Mouse (Mus musculus): ENCODE measurements around the gene Tanc2. TPM values are rescaled to one million over a fixed set of nuclear protein-coding genes. Genes with fewer than 3 reads are reported as not detected.
A peak's percentile ranks its signal among the peaks of the same experiment; 100 is the strongest.

Tanc2 gene
- polyA plus RNA-seq, 1 experiment from 2014 or later: 2.9 TPM

GRCm38 (mm10) chr11:105941973-105942372, 352.2 kb downstream of the Tanc2 start:
- Histone ChIP-seq H3K4me1 (replicated peaks; ENCODE audit: control insufficient read depth, insufficient read depth) (peaks cover 6% of the 10 kb centered on the region; the same call in 1 of the 2 replicates), H3K9me3 (ENCODE audit: control insufficient read depth, low read length) (no peaks in the 10 kb centered on the region), H3K27ac (replicated peaks) (no peak overlapping the region), H3K4me2 (replicated peaks; ENCODE audit: low read depth) (no peak overlapping the region), H3K9ac (ENCODE audit: low read length) (no peak overlapping the region), H3K4me3 (ENCODE audit: low read depth, low read length) (no peak overlapping the region), H3K27me3 (ENCODE audit: control insufficient read depth, insufficient read depth, low read length) (no peaks in the 10 kb centered on the region), H3K36me3 (ENCODE audit: control insufficient read depth, insufficient read depth, low read length) (no peaks in the 10 kb centered on the region)
- WGBS: 73% methylated on average over 8 of the region's 8 CpGs
- DNase-seq (ENCODE audit: low spot score) (no peak), ATAC-seq (ENCODE audit: low FRiP score, low TSS enrichment) (no peak)
- TF ChIP-seq EP300 (optimal IDR thresholded peaks at IDR 0.05) (no peak), CTCF (IDR thresholded peaks at IDR 0.05; ENCODE audit: low read depth) (no peak)

DNA sequence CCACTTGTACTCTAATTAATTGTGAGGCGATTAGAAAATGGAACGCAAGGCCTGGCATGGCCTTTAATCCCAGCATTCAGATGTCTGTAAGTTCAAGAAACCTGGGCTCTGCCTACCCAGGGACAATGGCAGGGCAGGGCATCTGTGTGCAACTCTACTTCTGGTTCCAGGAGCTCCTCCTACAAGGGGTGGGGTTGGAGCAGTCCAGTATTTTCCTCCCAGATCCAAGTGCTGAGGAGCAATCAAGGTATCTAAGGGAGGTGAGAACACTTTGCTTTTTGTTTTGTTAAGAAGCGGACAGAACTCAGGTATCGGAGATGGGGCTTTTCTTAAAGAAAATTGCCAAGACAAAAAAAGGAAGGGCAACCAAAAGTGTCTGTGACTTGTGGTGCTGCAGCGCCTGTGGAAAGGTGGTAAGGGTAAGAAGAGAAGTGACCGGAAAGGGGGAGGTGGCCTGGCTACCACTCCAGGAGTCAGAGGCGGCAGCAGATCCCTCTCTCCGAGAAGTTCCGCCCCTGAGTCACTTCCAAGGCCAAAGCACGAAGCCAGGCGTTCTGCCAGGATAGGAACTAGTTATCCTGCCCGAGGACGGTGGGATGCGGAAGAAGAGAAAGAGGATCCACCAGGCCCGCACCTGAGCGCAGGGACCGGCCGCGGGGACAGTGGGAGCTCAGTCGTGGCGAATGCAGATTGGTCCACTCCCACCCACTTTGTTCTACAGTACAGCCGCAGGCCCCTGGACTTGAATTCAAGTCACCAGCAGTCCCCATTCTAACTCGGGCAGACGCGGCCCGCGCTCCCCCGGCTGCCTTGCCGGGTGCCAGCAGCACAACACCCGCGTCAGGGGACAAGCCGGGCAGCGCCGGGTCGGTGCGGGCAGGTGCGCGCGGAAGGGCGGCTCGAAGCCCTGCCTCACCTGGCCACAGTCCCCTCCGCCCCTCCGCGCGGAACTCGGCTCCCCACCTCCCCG, 353.6 kb downstream of the Tanc2 start:
- H3K9me3 ChIP-seq (ENCODE audit: control insufficient read depth, low read length): no peaks in the 10 kb centered on the region
- WGBS: 6% methylated on average over 46 of the region's 47 CpGs
- H3K4me2 ChIP-seq (replicated peaks; ENCODE audit: low read depth): peak overlapping the region; percentile 95
- H3K4me1 ChIP-seq (replicated peaks; ENCODE audit: control insufficient read depth, insufficient read depth): peaks cover 6% of the 10 kb centered on the region
- H3K36me3 ChIP-seq (ENCODE audit: control insufficient read depth, insufficient read depth, low read length): no peaks in the 10 kb centered on the region
- ATAC-seq (ENCODE audit: low FRiP score, low TSS enrichment): peak; percentile 70
- no peaks in the 10 kb centered on the region for H3K27me3 ChIP-seq (ENCODE audit: control insufficient read depth, insufficient read depth, low read length)
- H3K27ac ChIP-seq (replicated peaks): peak overlapping the region; percentile 94
- TF ChIP-seq EP300 (optimal IDR thresholded peaks at IDR 0.05) (no peak), CTCF (IDR thresholded peaks at IDR 0.05; ENCODE audit: low read depth) (no peak)
- DNase-seq (ENCODE audit: low spot score): peak; percentile 71
- H3K4me3 ChIP-seq (ENCODE audit: low read depth, low read length): peak overlapping the region; percentile 64
- peak overlapping the region; percentile 77 for H3K9ac ChIP-seq (ENCODE audit: low read length)

- Histone ChIP-seq H3K4me1 (replicated peaks; ENCODE audit: control insufficient read depth, insufficient read depth) (peaks cover 6% of the 10 kb centered on the region), H3K9me3 (ENCODE audit: control insufficient read depth, low read length) (no peaks in the 10 kb centered on the region), H3K9ac (ENCODE audit: low read length) (peak overlapping the region; percentile 77), H3K4me2 (replicated peaks; ENCODE audit: low read depth) (peak overlapping the region; percentile 95), H3K4me3 (ENCODE audit: low read depth, low read length) (peak overlapping the region; percentile 64), H3K36me3 (ENCODE audit: control insufficient read depth, insufficient read depth, low read length) (no peaks in the 10 kb centered on the region), H3K27me3 (ENCODE audit: control insufficient read depth, insufficient read depth, low read length) (no peaks in the 10 kb centered on the region), H3K27ac (replicated peaks) (peak overlapping the region; percentile 94)
- DNase-seq (ENCODE audit: low spot score) (peak; percentile 87), ATAC-seq (ENCODE audit: low FRiP score, low TSS enrichment) (peak; percentile 74)
- WGBS: under 1% methylated on average over 56 of the region's 59 CpGs
- peak; percentile 71 for TF ChIP-seq CTCF (IDR thresholded peaks at IDR 0.05; ENCODE audit: low read depth)
- TF ChIP-seq EP300 (optimal IDR thresholded peaks at IDR 0.05): no peak
Measured at GRCm38 (mm10) chr11:105944126-105944621, 354.4 kb downstream of the Tanc2 start.

- Histone ChIP-seq H3K4me2 (replicated peaks; ENCODE audit: low read depth) (peak overlapping the region; percentile 95), H3K27ac (replicated peaks) (peak overlapping the region; percentile 94), H3K27me3 (ENCODE audit: control insufficient read depth, insufficient read depth, low read length) (no peaks in the 10 kb centered on the region), H3K9me3 (ENCODE audit: control insufficient read depth, low read length) (no peaks in the 10 kb centered on the region), H3K36me3 (ENCODE audit: control insufficient read depth, insufficient read depth, low read length) (no peaks in the 10 kb centered on the region), H3K9ac (ENCODE audit: low read length) (no peak overlapping the region), H3K4me3 (ENCODE audit: low read depth, low read length) (peak overlapping the region; percentile 64), H3K4me1 (replicated peaks; ENCODE audit: control insufficient read depth, insufficient read depth) (peaks cover 6% of the 10 kb centered on the region)
- TF ChIP-seq CTCF (IDR thresholded peaks at IDR 0.05; ENCODE audit: low read depth): no peak
- TF ChIP-seq EP300 (optimal IDR thresholded peaks at IDR 0.05): no peak
- DNase-seq (ENCODE audit: low spot score): peak; percentile 36
- ATAC-seq (ENCODE audit: low FRiP score, low TSS enrichment): peak; percentile 55
- WGBS: 52% methylated on average over 16 of the region's 16 CpGs
Measured at GRCm38 (mm10) chr11:105944770-105945672, 355.2 kb downstream of the Tanc2 start.

DNA sequence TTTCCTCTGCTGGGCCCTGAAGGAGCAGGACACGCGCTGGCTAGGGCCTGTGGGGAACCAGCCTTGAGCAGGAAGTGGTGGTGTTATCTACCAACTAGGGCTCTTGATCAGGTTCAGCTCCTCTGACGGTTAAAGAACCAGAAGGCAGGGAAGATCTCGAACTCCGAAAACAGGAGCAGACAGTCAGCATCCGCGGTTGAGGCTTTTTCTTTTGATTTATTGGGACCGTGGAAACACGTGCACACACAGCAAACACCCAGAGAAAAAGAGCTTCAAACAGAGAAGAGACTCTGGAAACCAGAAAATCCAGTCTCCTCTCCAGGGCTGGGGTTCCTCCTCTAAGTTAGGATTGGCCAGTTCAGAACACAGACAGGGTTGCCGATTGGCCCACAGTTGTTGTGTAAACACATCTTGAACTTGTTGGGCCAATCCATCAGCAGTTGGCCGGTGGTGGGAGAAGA, 356.9 kb downstream of the Tanc2 start:
- Histone ChIP-seq H3K9ac (ENCODE audit: low read length) (no peak overlapping the region), H3K27me3 (ENCODE audit: control insufficient read depth, insufficient read depth, low read length) (no peaks in the 10 kb centered on the region), H3K4me2 (replicated peaks; ENCODE audit: low read depth) (no peak overlapping the region; the same call in 1 of the 2 replicates), H3K9me3 (ENCODE audit: control insufficient read depth, low read length) (no peaks in the 10 kb centered on the region), H3K4me1 (replicated peaks; ENCODE audit: control insufficient read depth, insufficient read depth) (peaks cover 6% of the 10 kb centered on the region), H3K36me3 (ENCODE audit: control insufficient read depth, insufficient read depth, low read length) (no peaks in the 10 kb centered on the region), H3K4me3 (ENCODE audit: low read depth, low read length) (no peak overlapping the region), H3K27ac (replicated peaks) (peak overlapping the region; percentile 71)
- peak; percentile 48 for DNase-seq (ENCODE audit: low spot score)
- TF ChIP-seq CTCF (IDR thresholded peaks at IDR 0.05; ENCODE audit: low read depth) (no peak), EP300 (optimal IDR thresholded peaks at IDR 0.05) (no peak)
- WGBS: 29% methylated on average over 11 of the region's 11 CpGs
- peak; percentile 18; the same call in 1 of the 2 replicates for ATAC-seq (ENCODE audit: low FRiP score, low TSS enrichment)

Measured in stomach, postnatal 0 days (tissue).